Mouse (Mus musculus): ENCODE measurements at regions not wholly inside any gene's neighbourhood (a gene's known extent, or its start where the extent isn't known, plus 50 kb on each side); places are given as distances from the start of the nearest gene placed in this dataset.

GRCm38 (mm10) chr10:9090961-9091360, 205.1 kb upstream of the Sash1 start:
- TF ChIP-seq CTCF (IDR thresholded peaks at IDR 0.05; ENCODE audit: borderline replicate concordance, extremely low read depth, insufficient read depth, insufficient read length), result no peak
- TF ChIP-seq POLR2A (IDR thresholded peaks at IDR 0.05; ENCODE audit: borderline replicate concordance, extremely low read depth, insufficient read depth, insufficient read length, poor library complexity, severe bottlenecking), result no peak

Measured in brain, embryonic 14.5 days (tissue).